Mouse (Mus musculus) right cerebral cortex, postnatal 25 days (tissue): Measurements from ENCODE around the gene Gm21885.

Experiments
- DNase-seq: peaks from one replicate; pipeline ENCODE4 v3.0.0; 2022

Gm21885 gene

GRCm38 (mm10) chr11:94320969-94321930 is 39.6 kb downstream of the Gm21885 start:
- DNase-seq, result no peak

GRCm38 (mm10) chr11:94321931-94322400 is 40.3 kb downstream of the Gm21885 start, which contains the start of gene Luc7l3:
Luc7l3 (minus strand) TSS chr11:94321988.
- DNase-seq, result peak; percentile 94

GRCm38 (mm10) chr11:94322636-94323035 is 41.0 kb downstream of the Gm21885 start:
- no peak for DNase-seq

GRCm38 (mm10) chr11:94323271-94323925 is 41.7 kb downstream of the Gm21885 start:
- DNase-seq, result no peak

- no peak for DNase-seq
Observed at GRCm38 (mm10) chr11:94324618-94325017, 42.9 kb downstream of the Gm21885 start.

- no peak for DNase-seq
Observed at GRCm38 (mm10) chr11:94326961-94327411, 45.3 kb downstream of the Gm21885 start.

- DNase-seq, result peak; percentile 97
Observed at GRCm38 (mm10) chr11:94327693-94328643, 46.3 kb downstream of the Gm21885 start, which contains the start of gene Ankrd40. Ankrd40 (plus strand) TSS chr11:94328001.

GRCm38 (mm10) chr11:94328644-94329025 is 47.0 kb downstream of the Gm21885 start:
- no peak for DNase-seq

- DNase-seq, result peak; percentile 44
Observed at GRCm38 (mm10) chr11:94329270-94329891, 47.7 kb downstream of the Gm21885 start.

- no peak for DNase-seq
Observed at GRCm38 (mm10) chr11:94330211-94330610, 48.5 kb downstream of the Gm21885 start.

GRCm38 (mm10) chr11:94332726-94333125 is 51.1 kb downstream of the Gm21885 start:
- no peak for DNase-seq

- no peak for DNase-seq
Observed at GRCm38 (mm10) chr11:94334386-94334968, 52.8 kb downstream of the Gm21885 start.
